20 mouse cellular contexts compared by ENCODE assay signal in the genomic region with DNA sequence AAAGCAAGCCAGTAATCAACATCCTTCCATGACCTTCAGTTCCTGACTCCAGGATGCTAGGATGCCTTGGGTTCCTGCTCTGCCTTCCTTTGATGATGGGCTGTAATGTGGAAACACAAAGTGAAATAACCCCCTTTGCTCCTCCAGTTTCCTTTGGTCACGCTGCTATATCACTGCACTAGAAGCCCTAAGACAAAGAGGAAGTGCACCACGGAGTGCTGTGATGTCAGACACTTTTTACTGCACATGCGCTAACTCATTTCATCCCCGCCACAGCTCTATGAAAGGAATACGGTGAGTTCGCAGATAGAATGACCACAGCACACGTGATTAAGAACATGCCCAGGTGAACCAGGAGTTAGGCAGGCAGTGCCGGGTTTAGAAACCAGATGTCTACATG. TPM values are rescaled to one million over a fixed set of nuclear protein-coding genes. Genes with fewer than 3 reads are reported as not detected.
DNase-seq lines count a peak whose midpoint lies in the region; ATAC-seq lines count a peak whose summit lies in the region.
"Had no signal": no experiment of that assay in that cellular context is flagged by ENCODE, and none has a peak within 500 bp of the region (broad histone marks: within the 10 kb centered on the region; RNA-seq: fewer than 3 reads in every experiment).

No protein-coding gene starts in this region.

- peak; percentile 65 for ATAC-seq in megakaryocyte progenitor cell, adult 5-6 weeks (replicated peaks; ENCODE audit: poor library complexity)
- ATAC-seq: forebrain, embryonic 16.5 days; liver, postnatal 0 days; midbrain, embryonic 16.5 days had no signal

- DNase-seq in heart, adult 11 months, result peak; percentile 84
- no peak for DNase-seq in heart, postnatal 14 days
- DNase-seq in B cell, adult 2 months, result peak; percentile 27 to 37
- DNase-seq in R1 (ENCODE audit: low read depth, low spot score), result peak; percentile 23
- DNase-seq in ovary, postnatal 36 days (ENCODE audit: low spot score), result no peak
- no peak for DNase-seq in thymus, postnatal 4 days
- no peak for DNase-seq in adrenal gland, adult 2 months
- DNase-seq: adrenal gland, postnatal 25 days; cerebellum, adult 9-11 months; gastrocnemius, postnatal 36 days; heart, postnatal 4 days; kidney, adult 8-10 months; kidney, postnatal 10 days; layer of hippocampus, postnatal 36 days; liver, postnatal 0 days; lung, postnatal 10 days had no signal

- intact Hi-C loops in heart, postnatal 14 days (cut with DNase I), result no loop called here

RNA-seq across cellular contexts. Expression of gene Ddr2, which starts 36.8 kb away (rescaled TPM):
- 10 to 100 TPM; 25.3 to 26.8 TPM for total RNA-seq in heart, postnatal 14 days (2021)
- not detected in 2 replicates for total RNA-seq in megakaryocyte progenitor cell, adult 5-6 weeks (2015)
- not detected in 2 replicates for total RNA-seq in megakaryocyte progenitor cell, adult 5-6 weeks (2017)
- total RNA-seq in adrenal gland, adult 2 months (2021), result 10 to 100 TPM; 17.2 to 23.0 TPM
- polyA plus RNA-seq in adrenal gland, adult 2 months (2012; rRNA removed), result 2.7 and 3.3 TPM in 2 replicates
- total RNA-seq: megakaryocyte-erythroid progenitor cell, adult 5-6 weeks had no signal

Comparison
In these comparisons a context has a peak if more than half of its experiments do, and no peak if none do; other contexts are left out.
1. DNase-seq: peak in heart, adult 11 months (single experiment), B cell, adult 2 months (2 of 2) and R1 (single experiment); none in heart, postnatal 14 days (0 of 2), ovary, postnatal 36 days (single experiment), thymus, postnatal 4 days (single experiment) and adrenal gland, adult 2 months (single experiment).
2. RNA of gene Ddr2, which starts 36.8 kb away (total RNA-seq): 25.3 to 26.8 TPM in heart, postnatal 14 days and 17.2 to 23.0 TPM in adrenal gland, adult 2 months; not detected in megakaryocyte progenitor cell, adult 5-6 weeks; every median in the first group is over 10 times any median in the second.